Mouse (Mus musculus): ENCODE results near the gene Shkbp1.

Shkbp1 gene

DNA sequence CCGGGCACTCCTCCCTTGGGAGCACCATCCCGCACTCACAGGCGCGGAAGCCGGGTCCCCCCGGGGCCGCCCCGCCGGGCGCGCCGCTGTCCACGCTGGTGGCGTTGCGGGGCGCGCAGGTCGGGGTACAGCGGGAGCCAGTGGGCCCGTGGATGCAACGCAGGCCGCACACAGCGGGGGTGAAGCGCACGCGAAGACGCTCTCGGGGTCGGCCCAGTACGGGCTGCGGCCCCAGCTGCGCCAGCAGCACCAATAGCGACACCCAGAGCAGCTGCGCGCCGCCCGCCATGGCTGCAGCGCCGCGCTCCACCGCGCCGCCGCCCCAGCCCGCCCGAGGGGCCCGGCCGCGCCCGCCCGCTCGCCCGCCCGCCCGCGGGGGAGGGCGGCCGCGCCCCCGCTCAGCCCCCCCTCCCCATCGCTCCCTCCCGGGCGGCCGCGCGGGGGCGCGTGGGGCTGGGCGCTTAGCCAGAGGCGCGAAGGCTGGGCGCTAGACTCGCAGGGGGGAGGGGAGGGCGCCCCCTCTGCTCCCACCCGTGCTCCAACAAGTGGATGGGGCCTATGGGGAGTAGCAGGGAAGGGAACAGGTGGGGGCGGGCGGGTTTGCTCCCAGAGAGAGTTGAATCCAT, 22.4 kb downstream of the Shkbp1 start:
- no peak for DNase-seq (ENCODE audit: low spot score)

DNA sequence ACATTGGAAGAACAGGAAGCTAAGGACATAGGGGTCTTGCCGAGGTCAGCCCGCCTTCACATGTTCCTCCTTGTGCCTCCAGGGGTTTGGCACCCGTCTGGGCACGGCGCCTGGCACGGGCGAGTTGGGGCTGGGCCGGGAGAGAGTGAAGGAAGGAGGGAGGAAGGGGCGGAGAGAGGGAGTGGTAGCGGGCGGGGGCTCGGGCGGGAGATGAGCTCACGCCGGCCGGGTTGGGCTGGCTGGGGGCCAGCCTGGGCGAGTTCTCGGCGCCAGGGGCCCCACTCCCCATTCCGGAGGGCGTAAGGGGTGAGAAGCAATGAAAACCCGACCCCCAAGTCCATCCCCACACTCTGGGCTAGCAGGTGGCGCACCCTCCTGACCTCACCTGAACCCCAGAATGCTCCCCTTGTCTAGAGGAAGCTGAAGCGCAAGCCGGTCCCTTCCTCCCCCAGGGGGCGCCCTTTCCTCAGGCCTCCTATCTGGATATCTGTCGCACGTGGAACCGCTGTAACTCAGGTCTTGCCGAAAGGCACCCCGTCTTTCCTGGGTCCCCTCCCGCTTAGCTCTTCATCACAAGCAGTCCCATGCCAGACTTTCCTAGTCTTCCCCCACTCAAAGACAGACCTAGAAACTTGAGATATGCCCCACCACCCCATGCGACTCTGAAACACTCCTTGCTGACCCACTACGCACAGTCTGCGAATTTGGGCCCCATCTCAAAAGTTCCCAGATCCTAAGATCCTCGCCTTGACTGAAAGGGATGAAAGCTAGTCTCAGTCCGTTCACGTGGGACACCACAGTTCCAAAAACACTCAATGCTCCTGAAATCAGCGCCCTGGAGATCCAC, 23.2 kb downstream of the Shkbp1 start:
- DNase-seq (ENCODE audit: low spot score): peak; percentile 78

DNA sequence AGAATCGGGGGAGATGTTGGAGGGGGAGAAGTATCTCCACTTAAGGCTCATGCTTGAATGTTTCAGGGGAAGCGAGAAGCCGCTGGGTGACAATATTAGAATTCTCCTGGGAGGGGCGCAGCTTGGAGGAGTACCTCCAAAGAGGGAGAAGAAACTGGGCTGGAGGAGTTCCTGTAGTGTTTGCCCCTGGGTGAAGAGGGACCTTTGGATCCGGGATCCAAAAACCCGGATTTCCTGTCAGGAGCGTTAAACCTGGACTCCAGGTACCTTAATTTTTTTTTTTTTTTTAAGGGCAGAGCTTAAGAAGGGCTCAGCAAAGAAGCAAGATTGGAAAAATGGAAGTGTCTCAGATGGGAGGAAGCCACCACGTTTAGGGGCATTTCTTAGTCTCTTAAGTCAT, 24.0 kb downstream of the Shkbp1 start:
- DNase-seq (ENCODE audit: low spot score): no peak

DNA sequence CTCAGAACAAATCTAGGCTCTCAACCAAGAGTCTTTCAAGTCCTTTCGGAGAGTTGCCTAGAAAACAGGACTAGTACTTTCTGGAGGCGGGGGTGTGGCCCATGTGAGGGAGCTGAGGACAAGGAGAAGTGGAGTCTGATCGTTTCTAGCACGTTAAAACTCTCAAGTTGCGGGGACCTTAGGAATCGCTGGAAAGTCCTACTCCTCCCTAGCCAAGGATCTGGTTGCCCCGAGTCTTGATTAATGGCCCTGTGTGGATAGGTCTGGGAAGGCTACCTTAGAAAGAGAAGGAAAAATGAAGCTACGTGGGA, 24.3 kb downstream of the Shkbp1 start:
- DNase-seq (ENCODE audit: low spot score): no peak

DNA sequence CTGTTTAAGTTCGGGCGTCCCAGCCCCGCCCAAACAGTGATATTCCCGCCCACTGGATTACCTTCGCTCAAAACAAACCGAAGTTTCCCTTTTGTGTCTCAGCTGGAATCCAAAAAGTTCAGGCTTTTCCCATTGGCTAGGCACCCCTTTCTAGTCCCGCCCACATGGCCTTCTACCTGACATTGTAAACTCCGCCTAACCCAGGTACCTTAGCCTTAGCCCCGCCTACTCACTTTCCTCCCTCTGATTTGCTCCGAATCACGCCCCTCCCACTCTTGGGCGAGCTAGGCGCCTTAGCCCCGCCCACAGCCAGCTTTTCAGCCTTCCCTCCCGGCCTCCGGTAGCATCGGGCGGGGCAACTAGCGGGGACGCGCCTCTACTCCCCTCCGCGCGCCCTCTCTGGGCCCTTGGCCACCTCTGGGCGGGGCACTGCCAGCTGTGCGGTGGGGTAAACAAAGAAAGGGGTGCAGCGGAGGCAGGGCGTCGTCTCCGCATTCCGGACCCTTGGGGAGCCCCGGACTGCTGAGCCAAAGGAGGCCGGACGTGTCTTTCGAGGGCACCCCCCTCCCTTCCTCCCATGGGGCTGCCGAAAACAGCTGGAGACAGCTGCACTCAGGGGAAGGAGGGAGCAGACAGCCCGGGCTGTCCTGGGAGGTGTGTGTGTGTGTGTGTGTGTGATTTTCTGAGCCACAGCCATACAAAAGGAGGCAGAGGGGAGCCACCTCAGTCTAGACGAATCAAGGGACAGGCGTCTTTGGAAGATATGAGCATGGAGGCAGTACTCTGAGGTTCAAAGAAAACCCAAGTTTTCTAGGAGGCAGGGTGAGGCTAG, 24.9 kb downstream of the Shkbp1 start:
- peak; percentile 91 for DNase-seq (ENCODE audit: low spot score)

DNA sequence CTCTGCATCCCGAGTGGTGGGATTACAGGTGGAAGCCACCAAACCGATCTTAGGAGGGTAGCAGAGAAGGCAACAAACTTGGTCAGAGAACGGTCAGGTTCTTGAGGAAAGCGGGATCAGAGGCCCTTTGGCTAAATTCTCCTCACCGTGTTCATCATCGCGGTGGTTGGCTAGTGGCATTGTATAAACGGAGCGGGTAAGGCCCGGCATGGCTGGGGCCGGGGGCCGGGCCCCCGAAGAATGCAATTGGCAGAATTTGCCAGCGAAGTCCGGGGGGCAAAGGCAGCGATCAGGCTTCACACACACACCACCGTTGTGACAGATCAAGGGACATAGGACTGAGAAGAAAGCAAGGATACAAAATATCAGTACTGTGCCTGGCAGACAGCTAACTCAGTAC, 25.8 kb downstream of the Shkbp1 start:
- no peak for DNase-seq (ENCODE audit: low spot score)

DNA sequence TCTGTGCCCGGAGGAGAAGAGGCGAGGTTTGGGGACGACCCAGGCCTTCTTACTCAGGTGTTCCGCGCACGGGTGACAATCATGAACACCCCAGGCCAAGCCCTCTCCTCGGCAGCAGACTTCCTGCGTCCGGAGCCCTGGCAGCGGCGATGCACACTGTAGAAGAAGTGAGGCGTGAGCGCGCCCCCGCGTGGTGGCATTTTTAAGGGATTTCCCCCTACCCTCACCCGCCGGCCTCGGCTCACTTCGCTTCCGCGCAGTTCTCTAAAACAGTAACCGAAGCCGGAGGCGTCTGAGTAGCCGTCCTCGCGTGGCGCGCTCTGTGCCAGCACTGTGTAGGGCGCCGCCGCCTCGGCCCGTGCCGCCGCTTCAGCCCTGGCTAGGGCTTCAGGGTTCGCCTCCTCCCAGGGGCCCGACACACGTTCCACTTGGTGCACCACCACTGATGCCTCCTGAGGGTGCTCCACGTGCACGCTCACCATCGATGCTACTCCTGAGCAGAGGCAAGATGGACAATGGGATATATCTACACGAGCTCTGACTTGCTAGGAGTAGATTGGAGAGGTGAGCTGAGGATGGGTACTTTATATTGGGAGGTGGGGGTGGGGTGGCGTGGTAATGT, 26.4 kb downstream of the Shkbp1 start:
- peak; percentile 68 for DNase-seq (ENCODE audit: low spot score)

DNA sequence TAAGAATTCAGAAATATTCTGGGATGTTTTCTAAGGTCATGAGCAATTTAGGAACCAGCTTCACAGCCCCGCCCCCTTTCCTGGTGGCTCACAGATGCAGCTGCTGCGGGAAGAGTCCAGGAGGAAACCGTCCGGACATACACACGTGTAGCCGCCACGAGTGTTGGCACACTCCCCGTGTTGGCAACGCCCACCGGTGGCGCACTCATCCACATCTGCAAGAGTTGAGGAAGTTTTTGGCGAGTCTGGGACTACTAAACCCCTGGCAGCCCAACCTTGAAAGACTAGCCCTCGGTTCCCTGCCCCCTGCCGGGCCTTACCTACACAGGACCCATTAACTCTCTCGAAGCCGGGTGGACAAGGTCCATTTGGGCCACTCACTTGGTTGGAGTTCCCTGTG, 27.2 kb downstream of the Shkbp1 start:
- DNase-seq (ENCODE audit: low spot score): no peak

DNA sequence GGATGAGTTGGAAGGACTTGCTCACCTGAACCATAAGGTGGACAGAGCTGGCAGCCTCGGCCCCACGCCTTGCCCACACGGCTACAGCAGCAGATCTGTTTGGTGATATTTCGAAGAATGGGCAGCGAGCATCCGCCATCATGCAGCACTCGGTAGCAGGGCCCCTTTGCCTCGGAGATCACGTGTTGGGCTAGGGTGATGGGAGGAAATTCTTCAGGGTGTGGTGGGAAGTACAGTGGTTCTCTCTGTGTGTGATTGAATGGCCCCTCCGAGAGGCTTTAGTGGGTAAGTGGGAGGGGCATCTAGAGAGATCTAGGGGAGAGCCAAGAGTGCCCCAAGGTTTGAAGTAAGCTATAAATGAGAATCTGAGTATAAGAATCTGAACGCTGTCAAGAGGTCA, 27.7 kb downstream of the Shkbp1 start:
- no peak for DNase-seq (ENCODE audit: low spot score)

DNA sequence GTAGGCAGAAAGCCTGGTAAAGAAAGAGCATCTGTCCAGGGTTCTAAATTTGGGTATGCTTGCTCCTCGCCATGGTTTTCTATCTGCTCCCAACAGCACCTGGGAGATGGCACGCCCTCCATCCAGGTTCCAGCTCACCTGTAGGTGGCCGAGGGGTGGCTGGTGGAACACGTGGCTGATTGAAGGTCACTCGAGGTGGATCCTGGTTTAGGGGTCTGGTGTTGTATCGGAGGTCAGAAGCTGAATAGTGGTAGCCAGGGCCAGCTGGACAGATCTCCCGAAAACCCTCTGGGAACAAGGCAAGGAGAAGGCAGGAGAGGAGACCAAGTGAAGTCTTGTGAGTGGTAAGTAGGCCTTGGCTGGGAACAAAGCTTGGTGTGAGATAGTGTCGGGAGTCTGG, 28.3 kb downstream of the Shkbp1 start:
- DNase-seq (ENCODE audit: low spot score): no peak

DNA sequence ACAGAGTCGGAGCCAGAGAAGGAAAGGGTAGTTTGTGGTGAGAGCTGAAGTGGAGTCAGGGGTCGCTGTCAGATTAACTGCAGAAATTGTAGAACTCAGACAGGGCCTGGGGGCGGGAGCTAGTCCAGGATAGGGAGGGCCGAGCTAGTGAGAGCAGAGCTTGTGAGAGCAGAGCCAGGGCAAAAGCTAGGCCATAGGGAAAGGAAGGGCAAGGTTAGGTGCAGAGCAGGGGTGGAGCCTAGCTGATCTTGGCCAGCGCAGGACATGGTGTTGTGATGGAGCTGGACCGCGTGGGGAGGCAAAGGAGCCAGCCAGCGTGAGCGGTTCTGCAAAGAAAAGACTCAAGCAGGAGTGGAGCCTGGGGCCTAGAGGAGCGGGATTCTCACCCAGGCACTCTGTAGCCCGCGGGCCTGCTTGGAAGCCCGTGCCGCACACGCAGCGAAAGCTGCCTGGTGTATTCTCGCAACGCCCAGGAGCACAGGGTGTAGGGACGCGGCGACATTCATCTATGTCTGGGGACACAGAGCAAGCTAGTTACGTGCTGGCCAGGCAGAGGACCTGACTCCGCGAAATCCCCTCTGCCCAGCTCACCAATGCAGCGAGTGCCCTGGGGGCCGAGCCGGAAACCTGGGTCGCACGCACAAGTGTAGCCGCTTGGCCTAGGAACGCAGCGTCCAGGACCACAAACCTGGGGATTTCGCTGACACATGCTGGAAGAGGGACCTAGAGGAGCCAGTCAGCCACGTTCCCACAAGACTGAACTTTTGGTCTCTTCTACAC, 29.5 kb downstream of the Shkbp1 start:
- no peak for DNase-seq (ENCODE audit: low spot score)

DNA sequence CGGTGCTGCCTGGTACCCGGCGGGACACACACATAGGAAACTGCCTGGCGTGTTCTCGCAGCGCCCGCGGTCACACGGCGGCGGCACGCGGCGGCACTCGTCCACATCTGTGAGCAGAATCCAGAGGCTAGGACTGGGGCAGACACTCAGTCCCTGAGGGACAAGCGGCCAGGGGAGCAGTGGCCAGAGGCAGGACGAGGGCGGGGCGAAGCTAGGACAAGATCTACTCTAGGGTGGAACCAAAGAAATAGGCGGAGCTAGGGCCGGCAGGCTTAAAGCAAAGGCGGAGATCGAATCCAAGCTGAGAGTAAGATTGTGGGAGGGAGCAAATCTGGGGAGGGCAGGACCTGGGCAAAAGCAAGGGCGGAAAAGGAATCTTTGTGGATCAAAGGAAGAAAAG, 30.1 kb downstream of the Shkbp1 start:
- DNase-seq (ENCODE audit: low spot score): no peak

DNA sequence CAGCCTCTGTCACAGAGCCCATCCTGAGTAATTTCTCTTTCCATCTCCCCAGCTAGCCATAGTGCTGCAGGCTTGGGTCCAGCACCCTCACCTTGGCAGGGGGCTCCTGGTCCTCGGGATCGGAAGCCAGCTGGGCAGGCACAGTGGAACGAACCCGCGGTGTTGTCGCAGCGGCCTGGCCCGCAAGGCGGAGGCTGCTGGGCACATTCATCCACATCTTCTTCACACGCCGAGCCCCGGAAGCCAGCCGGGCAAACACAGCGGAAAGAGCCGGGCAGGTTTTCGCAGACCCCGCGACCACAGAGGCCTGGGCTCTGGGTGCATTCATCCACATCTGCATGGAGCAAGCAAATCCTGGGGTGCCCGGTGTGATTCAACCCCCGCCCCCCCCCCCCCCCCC, 30.9 kb downstream of the Shkbp1 start:
- no peak for DNase-seq (ENCODE audit: low spot score)

DNA sequence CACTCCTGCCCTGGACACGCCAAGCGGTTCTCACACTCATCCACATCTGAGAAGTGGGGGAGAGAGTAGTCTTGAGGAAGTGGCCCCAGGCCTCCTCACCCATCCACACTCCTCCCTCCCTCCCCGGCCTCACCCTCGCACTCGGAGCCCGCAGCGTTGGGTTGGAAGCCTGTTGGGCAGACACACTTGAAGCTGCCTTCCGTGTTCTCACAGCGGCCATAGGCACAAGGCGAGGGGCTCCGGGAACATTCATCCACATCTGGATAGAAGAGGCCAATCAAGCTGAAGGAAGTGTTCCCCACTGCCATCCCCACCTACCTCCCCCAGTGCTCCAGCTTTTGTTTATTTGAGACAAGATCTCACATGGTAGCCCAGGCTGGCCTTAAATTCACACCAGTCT, 31.7 kb downstream of the Shkbp1 start:
- no peak for DNase-seq (ENCODE audit: low spot score)

DNA sequence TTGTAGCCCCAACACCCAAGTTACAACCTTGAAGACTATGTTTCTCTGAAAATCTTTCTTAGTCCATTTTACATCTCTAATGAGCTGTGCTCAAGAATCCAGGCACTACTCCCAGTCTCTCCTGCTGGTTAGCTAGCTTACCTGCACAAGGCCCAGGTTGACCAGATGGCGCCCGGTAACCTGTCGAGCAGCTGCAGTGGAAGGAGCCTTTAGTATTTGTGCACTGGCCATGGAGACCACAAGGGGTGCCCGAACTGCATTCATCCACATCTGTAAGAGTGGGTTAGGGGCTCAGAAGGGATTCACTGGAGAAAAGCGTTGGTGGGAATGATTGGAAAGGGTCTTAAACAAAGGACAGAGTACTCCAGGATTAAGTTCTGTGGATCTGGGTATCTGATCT, 32.8 kb downstream of the Shkbp1 start:
- no peak for DNase-seq (ENCODE audit: low spot score)

DNA sequence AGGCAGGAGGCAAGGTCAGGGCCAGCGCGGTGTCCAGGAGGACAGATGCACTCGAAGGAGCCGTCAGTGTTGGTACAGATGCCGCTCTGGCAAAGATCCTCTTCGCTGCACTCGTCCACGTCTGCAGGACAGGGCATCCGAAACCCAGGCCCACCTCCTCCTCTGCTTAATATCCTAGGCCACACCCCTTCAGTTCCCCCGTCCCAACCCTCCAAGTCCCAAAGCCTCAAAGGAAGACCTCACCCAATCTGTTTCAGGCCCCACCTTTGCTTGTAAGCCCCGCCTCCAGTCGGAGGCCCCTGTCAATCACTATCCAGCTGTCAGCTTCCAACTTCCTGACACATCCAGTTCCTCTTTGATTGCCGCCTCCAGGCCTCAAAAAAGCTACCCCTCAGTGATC, 33.5 kb downstream of the Shkbp1 start:
- DNase-seq (ENCODE audit: low spot score): no peak

DNA sequence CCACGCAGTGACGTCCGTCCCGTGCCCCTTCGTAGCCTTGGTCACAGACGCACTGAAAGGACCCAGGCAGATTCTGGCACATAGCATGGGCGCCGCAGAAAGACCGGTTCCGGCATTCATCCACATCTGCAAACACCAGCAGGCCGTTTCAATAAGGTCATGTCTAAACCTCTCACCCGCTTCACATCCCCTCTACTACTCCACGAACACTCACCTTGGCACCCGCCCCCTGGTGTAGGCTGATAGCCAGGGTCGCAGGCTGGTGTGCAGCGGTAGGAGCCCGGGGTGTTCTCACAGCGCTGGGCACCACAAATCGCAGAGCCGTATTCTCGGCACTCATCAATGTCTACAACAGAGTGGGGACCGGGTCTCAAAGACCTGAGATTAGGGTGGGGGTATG, 36.4 kb downstream of the Shkbp1 start:
- DNase-seq (ENCODE audit: low spot score): no peak

DNA sequence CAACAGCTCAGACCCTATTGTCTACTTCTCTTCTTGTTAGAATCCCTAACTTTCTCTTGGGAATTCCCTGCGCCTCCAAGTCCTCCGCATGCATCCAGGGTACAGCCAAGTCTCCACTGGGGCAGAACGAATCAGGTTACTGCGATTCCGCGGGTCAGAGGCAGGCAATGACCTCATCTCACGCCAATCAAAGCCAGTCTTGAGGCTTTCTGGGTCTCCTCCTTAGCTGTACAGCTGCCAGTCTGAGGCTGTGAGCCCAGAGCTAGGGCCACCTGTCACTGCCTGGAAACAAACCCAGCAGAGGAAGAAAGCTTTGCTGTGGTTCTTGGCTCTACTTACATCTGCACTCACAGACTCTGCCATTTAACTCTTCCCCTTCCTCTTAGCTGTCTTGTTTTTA, 39.9 kb downstream of the Shkbp1 start:
- DNase-seq (ENCODE audit: low spot score): no peak

DNA sequence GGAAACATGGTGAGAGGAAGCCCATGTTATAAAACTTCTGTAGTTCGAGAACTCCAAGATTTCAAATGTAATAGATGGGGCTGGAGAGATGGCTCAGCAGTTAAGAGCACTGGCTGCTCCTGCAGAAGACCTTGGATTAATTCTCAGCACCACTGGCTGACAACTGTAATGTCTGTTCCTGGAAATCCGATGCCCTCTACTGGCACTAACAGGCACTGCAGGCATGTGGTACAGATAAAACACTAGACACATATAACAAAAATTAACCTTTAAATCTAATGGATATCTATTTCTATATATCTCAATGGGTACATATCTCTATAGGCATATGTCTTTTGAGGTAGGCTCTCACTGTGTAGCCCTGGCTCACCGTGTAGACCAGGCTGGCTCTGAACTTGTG, 41.4 kb downstream of the Shkbp1 start:
- no peak for DNase-seq (ENCODE audit: low spot score)

DNA sequence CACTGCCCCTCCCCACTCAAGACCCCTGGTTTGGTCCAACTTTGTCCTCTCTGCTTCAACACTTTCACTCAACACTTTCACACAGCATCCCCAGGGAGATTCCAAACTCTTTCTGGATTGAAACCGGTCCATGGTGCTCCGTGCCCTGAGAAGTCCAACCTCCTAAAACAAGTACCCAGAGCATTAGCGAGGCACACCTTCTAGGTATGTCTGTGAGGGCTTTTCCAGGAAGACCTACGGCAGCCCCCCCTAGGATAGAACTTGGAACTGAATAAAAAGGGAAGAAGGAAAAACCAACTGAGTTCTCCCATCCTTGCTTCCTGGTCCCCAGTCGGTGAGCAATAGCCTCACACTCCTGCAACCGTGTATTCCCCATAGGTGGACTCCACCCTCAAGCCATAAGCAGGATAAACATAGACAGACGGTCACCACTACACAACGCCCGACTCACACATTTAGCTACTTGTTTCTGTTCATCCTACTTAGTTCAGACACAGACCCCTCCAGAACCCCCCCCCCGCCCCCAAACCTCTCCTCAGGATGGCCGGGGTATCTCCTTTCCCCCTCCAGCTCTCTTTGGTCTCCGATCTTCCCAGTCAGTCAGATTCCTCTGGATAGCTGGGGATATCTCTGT, 44.1 kb downstream of the Shkbp1 start:
- DNase-seq (ENCODE audit: low spot score): no peak

DNA sequence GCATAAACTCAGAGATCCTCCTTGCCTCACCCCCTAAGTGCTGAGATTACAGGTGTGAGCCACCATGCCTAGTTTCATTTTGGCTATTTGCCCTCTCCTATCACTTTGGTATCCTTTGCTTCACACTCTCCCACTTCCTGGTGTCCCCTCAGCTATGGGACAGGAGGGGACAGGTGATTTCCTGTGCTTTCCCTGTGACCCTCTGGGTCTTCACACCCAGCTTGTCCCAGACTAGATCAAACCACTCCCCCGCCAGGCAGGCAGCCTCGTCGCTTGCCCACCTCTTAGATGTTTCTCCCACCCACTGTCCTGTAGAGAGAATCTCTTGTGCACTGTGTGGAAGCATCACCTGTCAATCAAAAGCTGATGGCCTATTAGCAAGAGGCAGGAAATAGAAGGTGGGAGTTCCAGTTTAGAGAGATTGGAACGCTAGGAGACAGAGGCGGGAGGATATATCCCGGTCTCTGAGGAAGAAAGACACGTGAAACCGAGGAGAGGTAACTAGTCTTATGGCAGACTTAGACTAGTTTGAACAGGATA, 44.8 kb downstream of the Shkbp1 start:
- DNase-seq (ENCODE audit: low spot score): no peak
